ENCODE assay signal across 29 mouse cellular contexts in the genomic region with DNA sequence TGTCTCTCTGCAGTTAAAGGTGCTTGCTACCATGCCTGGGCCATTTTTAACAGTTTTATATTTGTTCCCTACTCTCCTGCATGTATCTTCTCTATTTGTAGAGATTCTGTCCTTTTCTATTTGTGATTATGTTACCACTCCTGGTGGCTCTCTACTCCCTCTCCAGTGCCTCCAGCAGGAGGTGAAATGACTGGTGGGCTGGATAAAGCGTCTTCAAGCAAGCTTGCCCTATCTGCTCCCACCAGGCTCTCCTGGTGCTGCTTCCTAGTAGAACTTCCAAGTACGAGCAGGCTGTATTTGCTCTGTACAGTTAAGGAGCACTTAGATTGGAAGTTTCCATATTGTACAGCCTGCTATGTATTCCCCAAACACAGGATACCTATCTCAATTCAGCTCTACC. TPM values are rescaled to one million over a fixed set of nuclear protein-coding genes. Genes with fewer than 3 reads are reported as not detected.
DNase-seq lines count a peak whose midpoint lies in the region; ATAC-seq and TF ChIP-seq lines count a peak whose summit lies in the region.
"Had no signal": no experiment of that assay in that cellular context is flagged by ENCODE, and none has a peak within 500 bp of the region (broad histone marks: within the 10 kb centered on the region; RNA-seq: fewer than 3 reads in every experiment).

No protein-coding gene starts in this region.

- no peak for ATAC-seq in megakaryocyte, adult 5-6 weeks (ENCODE audit: poor library complexity, severe bottlenecking)
- ATAC-seq in liver, embryonic 13.5 days (ENCODE audit: low read depth) = peak; percentile 83
- peak; percentile 58; the same call in 1 of the 2 replicates for ATAC-seq in liver, embryonic 16.5 days (ENCODE audit: low read depth)
- ATAC-seq: activated CD4-positive, CD25-positive, alpha-beta regulatory T cell, adult 4 months; forebrain, embryonic 14.5 days; forebrain, postnatal 0 days had no signal

- no peaks in the 10 kb centered on the region for H3K9me3 ChIP-seq in megakaryocyte, embryonic 14.5 days
- no peaks in the 10 kb centered on the region for H3K9me3 ChIP-seq in liver, embryonic 13.5 days (replicated peaks)
- no peaks in the 10 kb centered on the region for H3K9me3 ChIP-seq in liver, embryonic 16.5 days (replicated peaks; ENCODE audit: control insufficient read depth, low read length)
- H3K9me3 ChIP-seq: hindbrain, embryonic 12.5 days; hindbrain, embryonic 15.5 days had no signal

- H3K4me2 ChIP-seq in liver, embryonic 13.5 days = no peak overlapping the region
- no peak overlapping the region for H3K4me2 ChIP-seq in liver, embryonic 16.5 days (ENCODE audit: low read depth, low read length)
- H3K4me2 ChIP-seq: heart, embryonic 11.5 days; hindbrain, embryonic 12.5 days; hindbrain, embryonic 15.5 days had no signal

- no peak overlapping the region for H3K9ac ChIP-seq in liver, embryonic 13.5 days
- H3K9ac ChIP-seq in liver, embryonic 16.5 days (ENCODE audit: low read depth, low read length) = no peak overlapping the region
- H3K9ac ChIP-seq: forebrain, postnatal 0 days; hindbrain, embryonic 12.5 days; hindbrain, embryonic 15.5 days had no signal

- no peaks in the 10 kb centered on the region for H3K36me3 ChIP-seq in megakaryocyte, embryonic 14.5 days (replicated peaks; ENCODE audit: low read length)
- no peaks in the 10 kb centered on the region for H3K36me3 ChIP-seq in liver, embryonic 13.5 days
- H3K36me3 ChIP-seq in liver, embryonic 16.5 days (ENCODE audit: control insufficient read depth, insufficient read depth) = no peaks in the 10 kb centered on the region
- H3K36me3 ChIP-seq: hindbrain, embryonic 12.5 days; hindbrain, embryonic 15.5 days had no signal

- H3K27me3 ChIP-seq in megakaryocyte, embryonic 14.5 days (replicated peaks) = peaks cover 3% of the 10 kb centered on the region
- no peaks in the 10 kb centered on the region for H3K27me3 ChIP-seq in liver, embryonic 13.5 days
- H3K27me3 ChIP-seq in liver, embryonic 16.5 days (ENCODE audit: control insufficient read depth, insufficient read depth, low read depth, low read length) = no peaks in the 10 kb centered on the region; the same call in 1 of the 2 replicates

- peak overlapping the region; percentile 53 for H3K4me3 ChIP-seq in megakaryocyte, embryonic 14.5 days (replicated peaks)
- no peak overlapping the region for H3K4me3 ChIP-seq in liver, embryonic 13.5 days (replicated peaks)
- H3K4me3 ChIP-seq in liver, embryonic 16.5 days (ENCODE audit: low read depth, low read length) = no peak overlapping the region
- no peak overlapping the region for H3K4me3 ChIP-seq in gastrocnemius, adult 2 months
- H3K4me3 ChIP-seq: heart, adult 2 months; hindbrain, embryonic 12.5 days; hindbrain, embryonic 15.5 days had no signal

- WGBS in liver, embryonic 13.5 days (ENCODE audit: insufficient replicate concordance) = 38% methylated on average over 2 of the region's 2 CpGs
- WGBS in liver, embryonic 16.5 days (ENCODE audit: insufficient replicate concordance) = 33% methylated on average over 2 of the region's 2 CpGs

- no peak overlapping the region for H3K27ac ChIP-seq in liver, embryonic 13.5 days
- no peak overlapping the region for H3K27ac ChIP-seq in liver, embryonic 16.5 days (ENCODE audit: low read length)
- H3K27ac ChIP-seq in gastrocnemius, adult 2 months = no peak overlapping the region
- H3K27ac ChIP-seq: heart, adult 2 months; hindbrain, embryonic 12.5 days; hindbrain, embryonic 15.5 days had no signal

- TF ChIP-seq CTCF in gastrocnemius, adult 2 months (IDR thresholded peaks at IDR 0.05) = no peak

- no peak for DNase-seq in liver, embryonic 13.5 days
- no peak for DNase-seq in thymus, postnatal 25 days
- DNase-seq in thymus, postnatal 14 days = no peak
- no peak for DNase-seq in gastrocnemius, adult 2 months
- no peak for DNase-seq in adrenal gland, postnatal 10 days
- DNase-seq: adrenal gland, adult 8-10 months; adrenal gland, postnatal 36 days; cerebellum, adult 18-20 months; cerebellum, adult 9-10 months; cerebellum, postnatal 14 days; forebrain, postnatal 0 days; gastrocnemius, postnatal 10 days; gastrocnemius, postnatal 36 days; heart, adult 2 months had no signal

- peaks cover 51% of the 10 kb centered on the region for H3K4me1 ChIP-seq in megakaryocyte, embryonic 14.5 days
- H3K4me1 ChIP-seq in liver, embryonic 13.5 days (replicated peaks) = peaks cover 33% of the 10 kb centered on the region
- peaks cover 7% of the 10 kb centered on the region; the same call in 1 of the 2 replicates for H3K4me1 ChIP-seq in liver, embryonic 16.5 days (ENCODE audit: control insufficient read depth, low read depth, low read length)
- H3K4me1 ChIP-seq: hindbrain, embryonic 12.5 days; hindbrain, embryonic 15.5 days had no signal

- intact Hi-C loops in gastrocnemius, adult 2 months (cut with DNase I) = no loop called here

RNA-seq across cellular contexts. Expression of a gene that starts 7.2 kb away (rescaled TPM):
- polyA plus RNA-seq in megakaryocyte, embryonic 14.5 days (2012; ENCODE audit: insufficient read depth, low replicate concordance) = not detected in 2 replicates
- total RNA-seq in megakaryocyte, adult 5-6 weeks (2015) = not detected in 2 replicates
- not detected in 2 replicates for total RNA-seq in megakaryocyte, adult 5-6 weeks (2017)
- 0.28 and 0.45 TPM in 2 replicates for polyA plus RNA-seq in liver, embryonic 13.5 days (2015; fragmentation: Nextera tagmentation; extraction: Ambion mirVana)
- 1.3 and 1.6 TPM in 2 replicates for polyA plus RNA-seq in liver, embryonic 16.5 days (2015; fragmentation: Nextera tagmentation; extraction: Ambion mirVana)
- not detected for total RNA-seq in gastrocnemius, adult 2 months (2021)
- under 1 TPM in 1 of 2 experiments, not detected in 1; 0.24 TPM for total RNA-seq in adrenal gland, postnatal 10 days (2021)
- total RNA-seq: adrenal gland, adult 8-10 months; adrenal gland, postnatal 36 days; ES-E14; forebrain, postnatal 0 days; gastrocnemius, postnatal 10 days; gastrocnemius, postnatal 36 days; granulocyte monocyte progenitor cell, adult 5-6 weeks; heart, adult 2 months; heart, postnatal 25 days; hematopoietic stem cell, adult 5-6 weeks had no signal
- polyA plus RNA-seq: activated CD4-positive, CD25-positive, alpha-beta regulatory T cell, adult 4 months; embryonic facial prominence, embryonic 11.5 days; heart, adult 2 months; heart, embryonic 14.5 days; heart, postnatal 0 days had no signal

RNA-seq across cellular contexts. Expression of a gene that starts 19.5 kb away (rescaled TPM):
- 7.4 and 10.4 TPM in 2 replicates for polyA plus RNA-seq in megakaryocyte, embryonic 14.5 days (2012; ENCODE audit: insufficient read depth, low replicate concordance)
- 5.5 and 6.6 TPM in 2 replicates for total RNA-seq in megakaryocyte, adult 5-6 weeks (2015)
- total RNA-seq in megakaryocyte, adult 5-6 weeks (2017) = 5.7 and 6.9 TPM in 2 replicates
- polyA plus RNA-seq in liver, embryonic 13.5 days (2015; fragmentation: Nextera tagmentation; extraction: Ambion mirVana) = 20.0 and 21.6 TPM in 2 replicates
- polyA plus RNA-seq in liver, embryonic 16.5 days (2015; fragmentation: Nextera tagmentation; extraction: Ambion mirVana) = 13.1 and 13.8 TPM in 2 replicates
- 1 to 10 TPM; 3.2 to 3.3 TPM for total RNA-seq in gastrocnemius, adult 2 months (2021)
- 1 to 10 TPM; 5.4 to 9.2 TPM for total RNA-seq in adrenal gland, postnatal 10 days (2021)

RNA-seq across cellular contexts. Expression of a gene that starts 43.3 kb away (rescaled TPM):
- 0.02 TPM in 1 of 2 replicates, not detected in the other for polyA plus RNA-seq in megakaryocyte, embryonic 14.5 days (2012; ENCODE audit: insufficient read depth, low replicate concordance)
- not detected in 2 replicates for total RNA-seq in megakaryocyte, adult 5-6 weeks (2015)
- not detected in 2 replicates for total RNA-seq in megakaryocyte, adult 5-6 weeks (2017)
- 0.03 TPM in 1 of 2 replicates, not detected in the other for polyA plus RNA-seq in liver, embryonic 13.5 days (2015; fragmentation: Nextera tagmentation; extraction: Ambion mirVana)
- polyA plus RNA-seq in liver, embryonic 16.5 days (2015; fragmentation: Nextera tagmentation; extraction: Ambion mirVana) = 0.14 and 0.84 TPM in 2 replicates
- under 1 TPM; 0.54 to 0.59 TPM for total RNA-seq in gastrocnemius, adult 2 months (2021)
- 10 to 100 TPM; 25.7 to 29.8 TPM for total RNA-seq in adrenal gland, postnatal 10 days (2021)
- total RNA-seq: ES-E14; granulocyte monocyte progenitor cell, adult 5-6 weeks; hematopoietic stem cell, adult 5-6 weeks had no signal
- polyA plus RNA-seq: activated CD4-positive, CD25-positive, alpha-beta regulatory T cell, adult 4 months; embryonic facial prominence, embryonic 11.5 days; forebrain, embryonic 14.5 days; heart, embryonic 11.5 days; heart, embryonic 14.5 days had no signal

Comparison
In these comparisons a context has a peak if more than half of its experiments do, and no peak if none do; other contexts are left out.
1. RNA of a gene that starts 43.3 kb away (total RNA-seq): 25.7 to 29.8 TPM in adrenal gland, postnatal 10 days; 0.54 to 0.59 TPM in gastrocnemius, adult 2 months and not detected in megakaryocyte, adult 5-6 weeks; every median in the first group is over 10 times any median in the second.